In the genomic region with DNA sequence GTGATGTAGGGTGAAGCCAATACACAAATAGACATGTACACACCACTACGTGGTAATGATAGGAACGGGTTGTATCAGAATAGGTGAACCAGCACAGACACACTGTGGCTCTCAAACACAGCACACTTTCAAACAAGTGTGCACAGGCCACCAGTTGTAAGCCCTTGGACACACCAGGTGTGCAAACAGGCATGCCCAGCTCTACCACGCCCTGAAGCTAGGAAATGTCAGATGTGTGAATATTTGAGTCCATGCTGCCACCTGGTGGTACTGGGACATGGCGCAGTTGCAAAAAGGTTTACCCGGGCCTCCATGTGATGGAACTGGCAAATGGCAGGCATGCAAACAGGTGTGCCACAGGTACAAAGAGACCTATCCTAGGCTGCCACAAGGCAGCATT, we compare ENCODE assay signal across 8 mouse cellular contexts. TPM values are rescaled to one million over a fixed set of nuclear protein-coding genes. Genes with fewer than 3 reads are reported as not detected.
DNase-seq lines count a peak whose midpoint lies in the region; ATAC-seq lines count a peak whose summit lies in the region.

No protein-coding gene starts in this region.

- H3K36me3 ChIP-seq in embryonic facial prominence, embryonic 11.5 days (replicated peaks; ENCODE audit: control insufficient read depth, insufficient read depth, low read depth, low read length): no peaks in the 10 kb centered on the region
- no peaks in the 10 kb centered on the region for H3K36me3 ChIP-seq in hindbrain, embryonic 16.5 days (ENCODE audit: control insufficient read depth, insufficient read depth, low read length)

- 65% methylated on average over 5 of the region's 5 CpGs for WGBS in embryonic facial prominence, embryonic 11.5 days
- WGBS in hindbrain, embryonic 16.5 days: 71% methylated on average over 5 of the region's 5 CpGs

- ATAC-seq in embryonic facial prominence, embryonic 11.5 days (replicated peaks; ENCODE audit: insufficient number of reproducible peaks, low FRiP score, low TSS enrichment, low read depth): 0 out of 2 replicates have a peak, but pooled peaks have one; percentile 40
- ATAC-seq in hindbrain, embryonic 16.5 days: peak; percentile 62

- H3K27ac ChIP-seq in embryonic facial prominence, embryonic 11.5 days (replicated peaks; ENCODE audit: low read depth, low read length): no peak overlapping the region
- H3K27ac ChIP-seq in hindbrain, embryonic 16.5 days (ENCODE audit: low read depth, low read length): no peak overlapping the region

- no peak overlapping the region for H3K4me3 ChIP-seq in embryonic facial prominence, embryonic 11.5 days (ENCODE audit: low read depth, low read length)
- no peak overlapping the region for H3K4me3 ChIP-seq in hindbrain, embryonic 16.5 days (ENCODE audit: low read length)

- DNase-seq in gastrocnemius, postnatal 10 days: peak; percentile 29
- no peak for DNase-seq in gastrocnemius, adult 8-10 months (ENCODE audit: low spot score in 2 of 2)
- DNase-seq in adrenal gland, adult 2 months: peak; percentile 41
- peak; percentile 66 for DNase-seq in embryonic facial prominence, embryonic 11.5 days (ENCODE audit: low spot score)
- peak; percentile 26 to 30 for DNase-seq in layer of hippocampus, postnatal 14 days (ENCODE audit: low spot score in 2 of 2)
- peak; percentile 74 for DNase-seq in lung, postnatal 36 days
- peak; percentile 28 for DNase-seq in right cerebral cortex, postnatal 25 days

- no peaks in the 10 kb centered on the region for H3K4me1 ChIP-seq in embryonic facial prominence, embryonic 11.5 days (ENCODE audit: control insufficient read depth, insufficient read depth, low read length)
- H3K4me1 ChIP-seq in hindbrain, embryonic 16.5 days (ENCODE audit: control insufficient read depth, insufficient read depth, low read depth, low read length): no peaks in the 10 kb centered on the region

- H3K4me2 ChIP-seq in embryonic facial prominence, embryonic 11.5 days (ENCODE audit: low read depth, low read length): no peak overlapping the region
- no peak overlapping the region for H3K4me2 ChIP-seq in hindbrain, embryonic 16.5 days (ENCODE audit: low read length)

- no peaks in the 10 kb centered on the region for H3K9me3 ChIP-seq in embryonic facial prominence, embryonic 11.5 days (replicated peaks; ENCODE audit: control insufficient read depth, low read length)
- no peaks in the 10 kb centered on the region for H3K9me3 ChIP-seq in hindbrain, embryonic 16.5 days (ENCODE audit: control insufficient read depth, low read length)

- no peak overlapping the region for H3K9ac ChIP-seq in embryonic facial prominence, embryonic 11.5 days (replicated peaks; ENCODE audit: low read length)
- H3K9ac ChIP-seq in hindbrain, embryonic 16.5 days (ENCODE audit: low read depth, low read length): no peak overlapping the region

- H3K27me3 ChIP-seq in embryonic facial prominence, embryonic 11.5 days (ENCODE audit: control insufficient read depth, insufficient read depth, low read length): no peaks in the 10 kb centered on the region
- H3K27me3 ChIP-seq in hindbrain, embryonic 16.5 days (replicated peaks; ENCODE audit: control insufficient read depth, insufficient read depth, low read length): no peaks in the 10 kb centered on the region

RNA-seq across cellular contexts. Expression of gene Kdm4c, which starts 10.9 kb away (rescaled TPM):
- total RNA-seq in gastrocnemius, postnatal 10 days (2021): 10 to 100 TPM; 12.9 to 16.1 TPM
- 1 to 10 TPM; 6.8 to 8.5 (median 7.9) TPM for total RNA-seq in gastrocnemius, adult 8-10 months (2022)
- 10 to 100 TPM; 20.6 TPM for total RNA-seq in adrenal gland, adult 2 months (2021)
- 0.57 and 0.90 TPM in 2 replicates for polyA plus RNA-seq in adrenal gland, adult 2 months (2012; rRNA removed)
- 12.7 and 12.9 TPM in 2 replicates for polyA plus RNA-seq in embryonic facial prominence, embryonic 11.5 days (2014; fragmentation: Nextera tagmentation; extraction: Ambion mirVana)
- 14.8 and 15.1 TPM in 2 replicates for polyA plus RNA-seq in hindbrain, embryonic 16.5 days (2015; fragmentation: Nextera tagmentation; extraction: Ambion mirVana)
- total RNA-seq in layer of hippocampus, postnatal 14 days (2021): 10 to 100 TPM; 24.4 to 26.3 TPM

Comparison
In these comparisons a context has a peak if more than half of its experiments do, and no peak if none do; other contexts are left out.
1. DNase-seq: peak in gastrocnemius, postnatal 10 days (single experiment), adrenal gland, adult 2 months (single experiment), embryonic facial prominence, embryonic 11.5 days (single experiment), layer of hippocampus, postnatal 14 days (2 of 2), lung, postnatal 36 days (single experiment) and right cerebral cortex, postnatal 25 days (single experiment); none in gastrocnemius, adult 8-10 months (0 of 2).